Comparison of ENCODE assay signal across 8 mouse cellular contexts in the genomic region with DNA sequence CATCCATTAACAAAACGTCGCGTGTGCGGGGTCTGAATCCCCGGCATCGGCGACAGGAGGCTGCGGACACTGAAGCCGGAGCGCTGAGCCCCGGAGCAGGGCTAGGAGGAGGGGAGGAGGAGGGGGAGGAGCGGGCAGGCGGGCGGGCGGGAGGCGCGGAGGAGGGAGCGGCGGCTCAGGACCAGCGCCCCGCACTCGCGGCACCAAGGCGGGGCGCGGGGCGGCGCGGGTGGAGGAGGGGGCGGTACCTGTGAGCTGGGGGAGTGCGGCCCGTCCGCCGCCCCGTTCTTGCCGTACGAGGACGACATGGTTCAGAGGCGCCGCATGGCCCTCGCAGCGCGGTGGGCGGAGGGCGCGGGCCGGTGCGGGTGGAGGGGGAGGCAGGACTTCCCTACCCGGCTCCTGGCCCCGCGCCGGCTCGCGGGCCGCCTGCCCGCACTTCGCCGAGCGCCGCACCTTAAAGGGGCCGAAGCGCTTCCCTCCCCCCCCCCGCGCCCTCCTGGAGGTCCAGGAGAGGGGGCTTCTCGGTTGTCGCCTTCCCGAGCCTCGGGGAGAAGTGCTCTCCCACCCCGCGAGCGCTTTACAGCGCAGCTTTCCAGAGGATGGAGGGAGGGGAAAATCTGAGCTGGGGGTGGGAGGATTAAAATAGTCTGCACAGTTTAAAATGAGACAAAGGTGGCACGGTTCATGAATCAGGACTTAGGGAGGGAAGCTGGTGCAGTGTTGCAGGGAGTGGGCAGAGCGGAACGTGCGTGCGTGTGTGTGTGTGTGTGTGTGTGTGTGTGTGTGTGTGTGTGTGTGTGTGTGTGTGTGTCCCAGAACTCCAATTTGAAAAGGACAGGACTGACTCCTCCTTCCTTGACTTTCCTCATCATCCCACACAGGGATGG. TPM values are rescaled to one million over a fixed set of nuclear protein-coding genes. Genes with fewer than 3 reads are reported as not detected.
DNase-seq lines count a peak whose midpoint lies in the region; ATAC-seq and TF ChIP-seq lines count a peak whose summit lies in the region.

TSS of gene Cacnb4 (minus strand) at position 809 of the 890 bp plus-strand sequence.

- peak within 1 kb of the TSS; percentile 64 for H3K4me3 ChIP-seq in forebrain, embryonic 11.5 days (ENCODE audit: low read depth, low read length)
- peak within 1 kb of the TSS; percentile 70 for H3K4me3 ChIP-seq in neural tube, embryonic 15.5 days (replicated peaks)

- peak; percentile 89 for ATAC-seq in forebrain, embryonic 11.5 days (replicated peaks; ENCODE audit: low FRiP score)
- peak; percentile 91 for ATAC-seq in neural tube, embryonic 15.5 days (ENCODE audit: low FRiP score)

- peak within 1 kb of the TSS; percentile 77 for H3K9ac ChIP-seq in forebrain, embryonic 11.5 days (ENCODE audit: low read length)
- H3K9ac ChIP-seq in neural tube, embryonic 15.5 days (replicated peaks): peak within 1 kb of the TSS; percentile 69

- TF ChIP-seq POLR2A in brain, embryonic 14.5 days (IDR thresholded peaks at IDR 0.05; ENCODE audit: borderline replicate concordance, extremely low read depth, insufficient read depth, insufficient read length, poor library complexity, severe bottlenecking): peak; percentile 40; the same call in 1 of the 2 replicates

- peak; percentile 44 for DNase-seq in ES-CJ7 (ENCODE audit: low read depth, low spot score)
- peak; percentile 86 for DNase-seq in brain, embryonic 14.5 days (ENCODE audit: low read depth)
- peak; percentile 86 for DNase-seq in forebrain, embryonic 11.5 days (ENCODE audit: low spot score)
- DNase-seq in heart, postnatal 4 days: peak; percentile 42
- no peak for DNase-seq in layer of hippocampus, adult 8-10 months (ENCODE audit: low spot score in 2 of 2)
- DNase-seq in lung, adult 18-20 months: peak; percentile 22 to 43
- DNase-seq in yolk sac, embryonic 10.5 days (ENCODE audit: low spot score): peak; percentile 68

- no peaks in the 10 kb centered on the region for H3K9me3 ChIP-seq in forebrain, embryonic 11.5 days (ENCODE audit: control insufficient read depth, low read length)
- no peaks in the 10 kb centered on the region for H3K9me3 ChIP-seq in neural tube, embryonic 15.5 days (replicated peaks)

- no peaks in the 10 kb centered on the region for H3K36me3 ChIP-seq in forebrain, embryonic 11.5 days (ENCODE audit: control insufficient read depth, insufficient read depth, low read length)
- H3K36me3 ChIP-seq in neural tube, embryonic 15.5 days: no peaks in the 10 kb centered on the region

- H3K27me3 ChIP-seq in forebrain, embryonic 11.5 days (ENCODE audit: control insufficient read depth, insufficient read depth, low read length): peaks cover 12% of the 10 kb centered on the region
- H3K27me3 ChIP-seq in neural tube, embryonic 15.5 days (replicated peaks): peaks cover 13% of the 10 kb centered on the region; the same call in 1 of the 2 replicates

- WGBS in forebrain, embryonic 11.5 days: under 1% methylated on average over 56 of the region's 77 CpGs
- WGBS in neural tube, embryonic 15.5 days: 0% methylated on average over 49 of the region's 77 CpGs

- H3K27ac ChIP-seq in forebrain, embryonic 11.5 days (ENCODE audit: low read depth, low read length): no peak within 1 kb of the TSS
- peak within 1 kb of the TSS; percentile 63 for H3K27ac ChIP-seq in neural tube, embryonic 15.5 days (replicated peaks)

- TF ChIP-seq CTCF in brain, embryonic 14.5 days (IDR thresholded peaks at IDR 0.05; ENCODE audit: borderline replicate concordance, extremely low read depth, insufficient read depth, insufficient read length): no peak

- peak within 1 kb of the TSS; percentile 99 for H3K4me2 ChIP-seq in forebrain, embryonic 11.5 days (ENCODE audit: low read depth, low read length, severe bottlenecking)
- peak within 1 kb of the TSS; percentile 95 for H3K4me2 ChIP-seq in neural tube, embryonic 15.5 days

- peaks cover 8% of the 10 kb centered on the region; the same call in 1 of the 2 replicates for H3K4me1 ChIP-seq in forebrain, embryonic 11.5 days (replicated peaks; ENCODE audit: control insufficient read depth, insufficient read depth, low read length)
- peaks cover 16% of the 10 kb centered on the region for H3K4me1 ChIP-seq in neural tube, embryonic 15.5 days

RNA-seq across cellular contexts. Expression of gene Cacnb4, which starts in this region (rescaled TPM):
- polyA plus RNA-seq in brain, embryonic 14.5 days (2012; rRNA removed): 10.1 and 11.7 TPM in 2 replicates
- 2.6 and 3.5 TPM in 2 replicates for polyA plus RNA-seq in forebrain, embryonic 11.5 days (2014; fragmentation: Nextera tagmentation; extraction: Ambion mirVana)
- total RNA-seq in heart, postnatal 4 days (2021): 1 to 10 TPM in 1 of 2 experiments, under 1 TPM in 1; 0.72 to 1.0 TPM
- total RNA-seq in layer of hippocampus, adult 8-10 months (2022): 10 to 100 TPM; 79.3 to 85.5 (median 80.2) TPM
- 13.1 and 14.7 TPM in 2 replicates for polyA plus RNA-seq in neural tube, embryonic 15.5 days (2015; fragmentation: Nextera tagmentation; extraction: Ambion mirVana)

Comparison
In these comparisons a context has a peak if more than half of its experiments do, and no peak if none do; other contexts are left out.
1. RNA of gene Cacnb4 (total RNA-seq): 79.3 to 85.5 TPM in layer of hippocampus, adult 8-10 months; 0.72 to 1.0 TPM in heart, postnatal 4 days; every median in the first group is over 10 times any median in the second.
2. DNase-seq: peak in ES-CJ7 (single experiment), brain, embryonic 14.5 days (single experiment), forebrain, embryonic 11.5 days (single experiment), heart, postnatal 4 days (single experiment), lung, adult 18-20 months (2 of 2) and yolk sac, embryonic 10.5 days (single experiment); none in layer of hippocampus, adult 8-10 months (0 of 2).